Mouse (Mus musculus) liver, adult 2 months (tissue): ENCODE data around the gene Foxe3. TPM values are rescaled to one million over a fixed set of nuclear protein-coding genes. Genes with fewer than 3 reads are reported as not detected.

Experiments used
- DNase-seq: peaks from one replicate; pipeline ENCODE4 v3.0.0-alpha.2; 2011; ENCODE audit warnings: low read depth, low spot score; ENCODE audit errors: extremely low read depth
- H3K27ac ChIP-seq: fragments of 200-500 bp; replicated peaks from 2 replicates; pipeline ENCODE4 v1.5.1; 2012; ENCODE audit warnings: low read depth, mild to moderate bottlenecking, control low read depth, inconsistent platforms, low read length; ENCODE audit not compliant: insufficient read depth
- H3K27me3 ChIP-seq: fragments of 200-500 bp; 2 replicates; pipeline ENCODE4 v1.6.1; 2012; ENCODE audit warnings: mild to moderate bottlenecking, moderate library complexity, low read length, inconsistent platforms; ENCODE audit not compliant: control insufficient read depth, insufficient read depth
- H3K36me3 ChIP-seq: fragments of 200-500 bp; 2 replicates; pipeline ENCODE4 v1.6.1; 2012; ENCODE audit warnings: low read length, inconsistent platforms; ENCODE audit not compliant: control insufficient read depth, insufficient read depth
- H3K4me1 ChIP-seq: fragments of 200-500 bp; 2 replicates; pipeline ENCODE4 v1.6.1; 2011; ENCODE audit warnings: low read length; ENCODE audit not compliant: control insufficient read depth, insufficient read depth
- H3K4me3 ChIP-seq: fragments of 200-500 bp; 2 replicates; pipeline ENCODE4 v1.5.1; 2011; ENCODE audit warnings: low read depth, mild to moderate bottlenecking, control low read depth, low read length, moderate library complexity; ENCODE audit not compliant: insufficient read depth
- H3K79me2 ChIP-seq: fragments of 200-500 bp; 2 replicates; pipeline ENCODE4 v1.6.1; 2012; ENCODE audit warnings: inconsistent platforms, mild to moderate bottlenecking, low read length, moderate library complexity; ENCODE audit not compliant: control insufficient read depth, insufficient read depth
- H3K9ac ChIP-seq: fragments of 200-500 bp; 2 replicates; pipeline ENCODE4 v1.6.1; 2012; ENCODE audit warnings: low read depth, mild to moderate bottlenecking, control low read depth, inconsistent platforms, low read length
- CTCF ChIP-seq: fragments of 200-500 bp; IDR thresholded peaks from 2 replicates; pipeline ENCODE4 v1.5.1; 2011; ENCODE audit warnings: low read depth, low read length, control low read depth
- POLR2A ChIP-seq: fragments of 200-500 bp; IDR thresholded peaks from 2 replicates; pipeline ENCODE4 v1.6.1; 2011; ENCODE audit warnings: low read length, control low read depth; ENCODE audit not compliant: insufficient read depth; ENCODE audit errors: extremely low read depth
- WGBS: fragments of 180-500 bp; shearing (Covaris S2); methylation state at CpG from one replicate; pipeline ENCODE4 v1.1.7; 2018; 5-methylcytosine and 5-hydroxymethylcytosine counted together
- polyA plus RNA-seq: library from polyadenylated mRNA; depleted of rRNA; stranded (reverse); fragments of >200 nt; gene quantifications from 2 replicates; pipeline ENCODE4 v1.2.3, GENCODE M21; 2012
- total RNA-seq: library from RNA; depleted of rRNA; stranded (reverse); fragments of >200 nt; gene quantifications from 2 replicates; pipeline ENCODE4 v1.2.3, GENCODE M21; 2014

The Foxe3 gene
- total and polyA plus RNA-seq, 2 experiments, result not detected

- Histone ChIP-seq H3K4me1 (no peaks in the 10 kb centered on the region), H3K27me3 (peaks cover 30% of the 10 kb centered on the region), H3K9ac (peak overlapping the region; percentile 45), H3K27ac (no peak overlapping the region), H3K4me3 (peak overlapping the region; percentile 64; the same call in 1 of the 2 replicates), H3K79me2 (no peaks in the 10 kb centered on the region), H3K36me3 (no peaks in the 10 kb centered on the region)
- 3% methylated on average over 99 of the region's 103 CpGs for WGBS
- no peak for TF ChIP-seq CTCF
- TF ChIP-seq POLR2A, result no peak
- DNase-seq, result no peak
Observed at GRCm38 (mm10) chr4:114907951-114908828, 17.6 kb downstream of the Foxe3 start.

GRCm38 (mm10) chr4:114907056-114907917 lies 18.5 kb downstream of the Foxe3 start:
- no peaks in the 10 kb centered on the region for H3K4me1 ChIP-seq
- peaks cover 35% of the 10 kb centered on the region for H3K27me3 ChIP-seq
- H3K9ac ChIP-seq, result peak overlapping the region; percentile 45; the same call in 1 of the 2 replicates
- no peak overlapping the region for H3K27ac ChIP-seq
- H3K79me2 ChIP-seq, result no peaks in the 10 kb centered on the region
- peak overlapping the region; percentile 64; the same call in 1 of the 2 replicates for H3K4me3 ChIP-seq
- WGBS, result 9% methylated on average over 73 of the region's 74 CpGs
- TF ChIP-seq POLR2A, result 0 out of 2 replicates have a peak, but pooled peaks have one; percentile 8
- TF ChIP-seq CTCF, result no peak
- no peaks in the 10 kb centered on the region for H3K36me3 ChIP-seq
- DNase-seq, result no peak

- Histone ChIP-seq H3K4me3 (no peak overlapping the region), H3K27ac (no peak overlapping the region), H3K79me2 (no peaks in the 10 kb centered on the region), H3K27me3 (peaks cover 45% of the 10 kb centered on the region), H3K9ac (no peak overlapping the region), H3K4me1 (no peaks in the 10 kb centered on the region), H3K36me3 (no peaks in the 10 kb centered on the region)
- TF ChIP-seq CTCF, result no peak
- TF ChIP-seq POLR2A, result no peak
- DNase-seq, result no peak
- WGBS, result 34% methylated on average over 10 of the region's 10 CpGs
Observed at GRCm38 (mm10) chr4:114905969-114906680, 19.7 kb downstream of the Foxe3 start.

DNA sequence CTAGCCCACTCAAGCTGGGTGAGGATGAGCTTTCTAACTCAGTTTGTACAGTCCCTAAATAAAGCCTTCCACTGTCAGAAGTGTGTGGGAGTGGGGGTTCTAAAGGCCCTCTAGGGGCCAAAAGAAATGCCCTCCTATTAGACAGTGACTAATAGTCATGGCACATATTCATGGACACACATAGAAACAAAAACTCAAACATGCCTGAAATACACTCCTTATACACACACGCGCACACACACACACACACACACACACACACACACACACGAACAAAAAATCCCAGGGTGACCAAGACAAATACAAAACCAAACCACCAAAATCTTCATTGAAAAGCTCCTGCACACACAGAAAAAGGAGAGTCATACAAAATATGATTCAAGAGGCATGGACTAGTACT lies 20.3 kb downstream of the Foxe3 start:
- DNase-seq, result no peak
- TF ChIP-seq CTCF (no peak), POLR2A (no peak)
- no peak overlapping the region for H3K4me3 ChIP-seq
- WGBS, result 67% methylated on average over 3 of the region's 3 CpGs
- no peaks in the 10 kb centered on the region for H3K36me3 ChIP-seq
- no peak overlapping the region for H3K27ac ChIP-seq
- H3K9ac ChIP-seq, result no peak overlapping the region
- no peaks in the 10 kb centered on the region for H3K4me1 ChIP-seq
- no peaks in the 10 kb centered on the region for H3K79me2 ChIP-seq
- peaks cover 49% of the 10 kb centered on the region for H3K27me3 ChIP-seq

DNA sequence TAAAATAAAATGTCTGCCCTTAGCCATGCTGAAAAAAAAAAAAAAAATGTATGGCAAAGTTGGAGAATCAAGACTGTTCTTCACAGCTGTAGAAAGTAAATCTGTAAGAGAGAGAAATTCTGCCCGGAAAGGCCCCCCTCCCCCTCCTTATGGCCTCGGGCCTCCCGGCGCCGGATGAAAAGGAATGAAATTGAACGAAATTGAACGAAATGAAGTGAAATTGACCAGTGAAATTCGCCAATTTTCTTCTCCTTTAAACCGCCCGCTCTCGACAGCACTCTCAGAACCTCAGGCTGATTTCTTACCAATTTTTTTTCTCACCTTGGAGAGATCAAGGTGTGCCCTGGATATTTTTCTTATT lies 22.4 kb downstream of the Foxe3 start:
- peaks cover 59% of the 10 kb centered on the region for H3K27me3 ChIP-seq
- H3K36me3 ChIP-seq, result no peaks in the 10 kb centered on the region
- no peaks in the 10 kb centered on the region for H3K4me1 ChIP-seq
- no peak overlapping the region for H3K9ac ChIP-seq
- H3K79me2 ChIP-seq, result no peaks in the 10 kb centered on the region
- DNase-seq, result no peak
- H3K27ac ChIP-seq, result no peak overlapping the region
- no peak for TF ChIP-seq CTCF
- no peak for TF ChIP-seq POLR2A
- 10% methylated on average over 11 of the region's 11 CpGs for WGBS
- no peak overlapping the region for H3K4me3 ChIP-seq
